ENCODE assay signal across 9 mouse cellular contexts in genomic region chr2:30676833-30677459, GRCm38 (mm10).
DNase-seq lines count a peak whose midpoint lies in the region; ATAC-seq and TF ChIP-seq lines count a peak whose summit lies in the region.
"Had no signal": no experiment of that assay in that cellular context is flagged by ENCODE, and none has a peak within 500 bp of the region (broad histone marks: within the 10 kb centered on the region; RNA-seq: fewer than 3 reads in every experiment).

No protein-coding gene starts in this region.

- H3K4me1 ChIP-seq in embryonic facial prominence, embryonic 11.5 days (ENCODE audit: control insufficient read depth, insufficient read depth, low read length) = peaks cover 6% of the 10 kb centered on the region
- peaks cover 34% of the 10 kb centered on the region for H3K4me1 ChIP-seq in heart, embryonic 13.5 days
- peaks cover 31% of the 10 kb centered on the region for H3K4me1 ChIP-seq in kidney, embryonic 16.5 days (ENCODE audit: insufficient read depth, low read length)
- peaks cover 6% of the 10 kb centered on the region; the same call in 1 of the 2 replicates for H3K4me1 ChIP-seq in liver, adult 2 months (ENCODE audit: control insufficient read depth, insufficient read depth, low read length)

- peak overlapping the region; percentile 54 for H3K27ac ChIP-seq in embryonic facial prominence, embryonic 11.5 days (replicated peaks; ENCODE audit: low read depth, low read length)
- peak overlapping the region; percentile 100 for H3K27ac ChIP-seq in heart, embryonic 13.5 days (replicated peaks)
- H3K27ac ChIP-seq in kidney, embryonic 16.5 days (ENCODE audit: low read length) = peak overlapping the region; percentile 98
- H3K27ac ChIP-seq in liver, adult 2 months (replicated peaks; ENCODE audit: insufficient read depth, low read depth, low read length) = peak overlapping the region; percentile 92

- TF ChIP-seq POLR2A in liver, adult 2 months (IDR thresholded peaks at IDR 0.05; ENCODE audit: extremely low read depth, insufficient read depth, low read length) = no peak
- no peak for TF ChIP-seq POLR2A in myocyte (IDR thresholded peaks at IDR 0.05; ENCODE audit: insufficient read length, low read depth)

- no peak for TF ChIP-seq CTCF in liver, adult 2 months (IDR thresholded peaks at IDR 0.05; ENCODE audit: low read depth, low read length)

- H3K4me2 ChIP-seq in embryonic facial prominence, embryonic 11.5 days (ENCODE audit: low read depth, low read length) = peak overlapping the region; percentile 67
- peak overlapping the region; percentile 70 for H3K4me2 ChIP-seq in heart, embryonic 13.5 days
- H3K4me2 ChIP-seq in kidney, embryonic 16.5 days (replicated peaks; ENCODE audit: low read depth, low read length) = peak overlapping the region; percentile 65
- H3K4me2 ChIP-seq in myocyte (ENCODE audit: low read depth) = peak overlapping the region; percentile 50

- no peaks in the 10 kb centered on the region for H3K9me3 ChIP-seq in embryonic facial prominence, embryonic 11.5 days (replicated peaks; ENCODE audit: control insufficient read depth, low read length)
- peaks cover 9% of the 10 kb centered on the region; the same call in 1 of the 2 replicates for H3K9me3 ChIP-seq in heart, embryonic 13.5 days
- peaks cover 8% of the 10 kb centered on the region for H3K9me3 ChIP-seq in kidney, embryonic 16.5 days (ENCODE audit: low read length)

- ATAC-seq in embryonic facial prominence, embryonic 11.5 days (replicated peaks; ENCODE audit: insufficient number of reproducible peaks, low FRiP score, low TSS enrichment, low read depth) = peak; percentile 61
- ATAC-seq in heart, embryonic 13.5 days (ENCODE audit: extremely low read depth, insufficient number of reproducible peaks, low FRiP score, low TSS enrichment) = peak; percentile 55; the same call in 1 of the 2 replicates
- ATAC-seq in kidney, embryonic 16.5 days (ENCODE audit: low FRiP score, low TSS enrichment) = peak; percentile 74

- no peaks in the 10 kb centered on the region for H3K36me3 ChIP-seq in embryonic facial prominence, embryonic 11.5 days (replicated peaks; ENCODE audit: control insufficient read depth, insufficient read depth, low read depth, low read length)
- 0 out of 2 replicates have a peak, but pooled peaks cover 7% of the 10 kb centered on the region for H3K36me3 ChIP-seq in heart, embryonic 13.5 days
- no peaks in the 10 kb centered on the region for H3K36me3 ChIP-seq in kidney, embryonic 16.5 days (ENCODE audit: insufficient read depth, low read length)
- no peaks in the 10 kb centered on the region for H3K36me3 ChIP-seq in liver, adult 2 months (ENCODE audit: control insufficient read depth, insufficient read depth, low read length)
- H3K36me3 ChIP-seq in myocyte (ENCODE audit: control insufficient read depth, insufficient read depth) = no peaks in the 10 kb centered on the region
- H3K36me3 ChIP-seq: G1E had no signal

- no peak overlapping the region for H3ac ChIP-seq in myocyte (ENCODE audit: control insufficient read depth, insufficient read length)

- H3K27me3 ChIP-seq in embryonic facial prominence, embryonic 11.5 days (ENCODE audit: control insufficient read depth, insufficient read depth, low read length) = no peaks in the 10 kb centered on the region
- no peaks in the 10 kb centered on the region for H3K27me3 ChIP-seq in heart, embryonic 13.5 days (replicated peaks)
- no peaks in the 10 kb centered on the region for H3K27me3 ChIP-seq in kidney, embryonic 16.5 days (ENCODE audit: insufficient read depth, low read length)
- H3K27me3 ChIP-seq in liver, adult 2 months (ENCODE audit: control insufficient read depth, insufficient read depth, low read length) = 0 out of 2 replicates have a peak, but pooled peaks cover 3% of the 10 kb centered on the region
- H3K27me3 ChIP-seq in myocyte (ENCODE audit: control insufficient read depth, insufficient read depth, insufficient read length) = no peaks in the 10 kb centered on the region

- DNase-seq in thymus, postnatal 4 days = peak; percentile 49
- no peak for DNase-seq in thymus, adult 18-20 months
- peak; percentile 70 for DNase-seq in embryonic facial prominence, embryonic 11.5 days (ENCODE audit: low spot score)
- no peak for DNase-seq in liver, adult 2 months (ENCODE audit: extremely low read depth, low read depth, low spot score)
- DNase-seq in testis, postnatal 10 days (ENCODE audit: low spot score) = peak; percentile 77

- H3K4me3 ChIP-seq in embryonic facial prominence, embryonic 11.5 days (ENCODE audit: low read depth, low read length) = peak overlapping the region; percentile 29
- peak overlapping the region; percentile 42 for H3K4me3 ChIP-seq in heart, embryonic 13.5 days
- peak overlapping the region; percentile 29 for H3K4me3 ChIP-seq in kidney, embryonic 16.5 days (ENCODE audit: low read length)
- peak overlapping the region; percentile 35; the same call in 1 of the 2 replicates for H3K4me3 ChIP-seq in liver, adult 2 months (ENCODE audit: insufficient read depth, low read depth, low read length)
- no peak overlapping the region for H3K4me3 ChIP-seq in myocyte

- peak overlapping the region; percentile 64 for H3K9ac ChIP-seq in embryonic facial prominence, embryonic 11.5 days (replicated peaks; ENCODE audit: low read length)
- peak overlapping the region; percentile 85 for H3K9ac ChIP-seq in heart, embryonic 13.5 days
- H3K9ac ChIP-seq in kidney, embryonic 16.5 days (replicated peaks; ENCODE audit: low read length) = peak overlapping the region; percentile 73
- peak overlapping the region; percentile 48 for H3K9ac ChIP-seq in liver, adult 2 months (ENCODE audit: low read depth, low read length)

- no peaks in the 10 kb centered on the region for H3K79me2 ChIP-seq in liver, adult 2 months (ENCODE audit: control insufficient read depth, insufficient read depth, low read length)
- H3K79me2 ChIP-seq in myocyte (ENCODE audit: control insufficient read depth, insufficient read depth) = no peaks in the 10 kb centered on the region

- under 1% methylated on average over 44 of the region's 44 CpGs for WGBS in embryonic facial prominence, embryonic 11.5 days
- WGBS in heart, embryonic 13.5 days = under 1% methylated on average over 44 of the region's 44 CpGs
- under 1% methylated on average over 44 of the region's 44 CpGs for WGBS in kidney, embryonic 16.5 days
- WGBS in liver, adult 2 months = 2% methylated on average over 43 of the region's 44 CpGs

TF ChIP-seq in myocyte, 11 proteins besides CTCF, POLR2A, EP300 and RAD21:
- TF ChIP-seq E2F4 (IDR thresholded peaks at IDR 0.05; ENCODE audit: insufficient read depth) (no peak), SRF (IDR thresholded peaks at IDR 0.05; ENCODE audit: control insufficient read depth, insufficient read length, low read depth) (no peak), CEBPB (IDR thresholded peaks at IDR 0.05; ENCODE audit: insufficient read depth, poor library complexity, severe bottlenecking) (no peak), TCF3 (IDR thresholded peaks at IDR 0.05; ENCODE audit: insufficient read length, low read depth) (no peak), USF1 (IDR thresholded peaks at IDR 0.05; ENCODE audit: low read depth) (no peak), TCF12 (IDR thresholded peaks at IDR 0.05; ENCODE audit: insufficient read depth, poor library complexity, severe bottlenecking) (no peak), MAX (IDR thresholded peaks at IDR 0.05; ENCODE audit: low read depth) (no peak), REST (IDR thresholded peaks at IDR 0.05; ENCODE audit: insufficient read depth, insufficient read length) (no peak), MYOD1 (IDR thresholded peaks at IDR 0.05; ENCODE audit: control insufficient read depth in 1 of 3, insufficient read length in 2 of 3, low read depth in 2 of 3) (no peak), MYOG (IDR thresholded peaks at IDR 0.05; ENCODE audit: control insufficient read depth in 1 of 3, insufficient read depth in 1 of 3, insufficient read length in 2 of 3, low read depth in 2 of 3) (no peak), POLR2AphosphoS2 (IDR thresholded peaks at IDR 0.05; ENCODE audit: insufficient read length, low read depth) (no peak)

Comparison
In these comparisons a context has a peak if more than half of its experiments do, and no peak if none do; other contexts are left out.
1. DNase-seq: peak in thymus, postnatal 4 days (single experiment), embryonic facial prominence, embryonic 11.5 days (single experiment) and testis, postnatal 10 days (single experiment); none in thymus, adult 18-20 months (0 of 2) and liver, adult 2 months (single experiment).
2. Peak in every context shown above with its lines, with median percentiles within 50 percentile points of each other: ATAC-seq, H3K27ac ChIP-seq, H3K4me2 ChIP-seq and H3K9ac ChIP-seq.